9 mouse cellular contexts compared by ENCODE assay signal in the genomic region with DNA sequence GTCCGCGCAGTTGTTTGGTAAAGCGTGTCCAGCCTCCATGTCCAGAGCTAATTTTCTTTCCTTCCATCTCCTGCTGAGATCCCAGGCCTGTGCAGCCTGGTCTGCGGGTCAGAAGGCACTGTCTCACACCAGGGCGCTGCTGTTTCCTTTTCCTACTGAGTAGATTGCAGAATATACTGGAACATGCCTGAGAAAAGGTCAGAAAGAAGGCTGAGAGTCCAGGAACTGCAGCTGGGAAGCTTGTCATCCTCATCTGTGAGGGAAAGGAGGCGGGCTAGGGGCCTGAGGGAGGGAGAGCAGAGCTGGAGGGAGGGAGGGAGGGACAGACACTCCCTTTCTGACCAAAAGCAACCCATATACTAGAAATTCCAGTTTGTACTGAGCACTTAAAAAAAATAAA.
DNase-seq lines count a peak whose midpoint lies in the region; ATAC-seq lines count a peak whose summit lies in the region.
"Had no signal": no experiment of that assay in that cellular context is flagged by ENCODE, and none has a peak within 500 bp of the region (broad histone marks: within the 10 kb centered on the region; RNA-seq: fewer than 3 reads in every experiment).

No protein-coding gene starts in this region.

- peak overlapping the region; percentile 54; the same call in 1 of the 2 replicates for H3K4me2 ChIP-seq in heart, embryonic 15.5 days
- peak overlapping the region; percentile 56 for H3K4me2 ChIP-seq in midbrain, embryonic 13.5 days (replicated peaks)

- no peaks in the 10 kb centered on the region for H3K36me3 ChIP-seq in megakaryocyte, embryonic 14.5 days (replicated peaks; ENCODE audit: low read length)
- H3K36me3 ChIP-seq in heart, embryonic 15.5 days: no peaks in the 10 kb centered on the region
- no peaks in the 10 kb centered on the region for H3K36me3 ChIP-seq in limb, embryonic 10.5 days
- no peaks in the 10 kb centered on the region for H3K36me3 ChIP-seq in midbrain, embryonic 13.5 days

- ATAC-seq in megakaryocyte, adult 5-6 weeks (ENCODE audit: poor library complexity, severe bottlenecking): no peak
- no peak for ATAC-seq in heart, embryonic 15.5 days (replicated peaks; ENCODE audit: insufficient number of reproducible peaks, insufficient read depth, low FRiP score, low read depth)
- no peak for ATAC-seq in midbrain, embryonic 13.5 days
- ATAC-seq in cerebellum, adult (ENCODE audit: insufficient number of reproducible peaks, low FRiP score, low TSS enrichment): no peak
- ATAC-seq: Patski had no signal

- H3K4me3 ChIP-seq in megakaryocyte, embryonic 14.5 days (replicated peaks): peak overlapping the region; percentile 18
- H3K4me3 ChIP-seq in heart, embryonic 15.5 days: no peak overlapping the region
- H3K4me3 ChIP-seq in limb, embryonic 10.5 days: no peak overlapping the region
- no peak overlapping the region for H3K4me3 ChIP-seq in midbrain, embryonic 13.5 days (replicated peaks)

- H3K27ac ChIP-seq in heart, embryonic 15.5 days: peak overlapping the region; percentile 45; the same call in 1 of the 2 replicates
- peak overlapping the region; percentile 40; the same call in 1 of the 2 replicates for H3K27ac ChIP-seq in limb, embryonic 10.5 days
- no peak overlapping the region for H3K27ac ChIP-seq in midbrain, embryonic 13.5 days

- peaks cover 83% of the 10 kb centered on the region for H3K4me1 ChIP-seq in megakaryocyte, embryonic 14.5 days
- H3K4me1 ChIP-seq in heart, embryonic 15.5 days (replicated peaks): peaks cover 33% of the 10 kb centered on the region
- peaks cover 46% of the 10 kb centered on the region for H3K4me1 ChIP-seq in limb, embryonic 10.5 days
- peaks cover 30% of the 10 kb centered on the region for H3K4me1 ChIP-seq in midbrain, embryonic 13.5 days (replicated peaks)

- H3K9me3 ChIP-seq in megakaryocyte, embryonic 14.5 days: no peaks in the 10 kb centered on the region
- no peaks in the 10 kb centered on the region for H3K9me3 ChIP-seq in heart, embryonic 15.5 days (replicated peaks)
- no peaks in the 10 kb centered on the region for H3K9me3 ChIP-seq in limb, embryonic 10.5 days (replicated peaks)
- no peaks in the 10 kb centered on the region for H3K9me3 ChIP-seq in midbrain, embryonic 13.5 days

- no peak for DNase-seq in limb, embryonic 10.5 days (ENCODE audit: low spot score)
- no peak for DNase-seq in urinary bladder, postnatal 36 days (ENCODE audit: low spot score in 2 of 2)
- no peak for DNase-seq in spleen, postnatal 14 days (ENCODE audit: low spot score in 2 of 2)

- no peak overlapping the region for H3K9ac ChIP-seq in heart, embryonic 15.5 days
- H3K9ac ChIP-seq in midbrain, embryonic 13.5 days (replicated peaks): 0 out of 2 replicates have a peak overlapping the region, but pooled peaks have one; percentile 36

- 63% methylated on average over 6 of the region's 6 CpGs for WGBS in heart, embryonic 15.5 days
- 39% methylated on average over 6 of the region's 6 CpGs for WGBS in limb, embryonic 10.5 days
- 17% methylated on average over 6 of the region's 6 CpGs for WGBS in midbrain, embryonic 13.5 days

- H3K27me3 ChIP-seq in megakaryocyte, embryonic 14.5 days (replicated peaks): peaks cover 8% of the 10 kb centered on the region
- H3K27me3 ChIP-seq in heart, embryonic 15.5 days: peaks cover 15% of the 10 kb centered on the region; the same call in 1 of the 2 replicates
- peaks cover 67% of the 10 kb centered on the region for H3K27me3 ChIP-seq in limb, embryonic 10.5 days (ENCODE audit: low read depth, poor library complexity, severe bottlenecking)
- H3K27me3 ChIP-seq in midbrain, embryonic 13.5 days: peaks cover 56% of the 10 kb centered on the region
- H3K27me3 ChIP-seq: Patski had no signal
